Mouse (Mus musculus): Measurements from ENCODE around the gene Cisd2.

The Cisd2 gene

DNA sequence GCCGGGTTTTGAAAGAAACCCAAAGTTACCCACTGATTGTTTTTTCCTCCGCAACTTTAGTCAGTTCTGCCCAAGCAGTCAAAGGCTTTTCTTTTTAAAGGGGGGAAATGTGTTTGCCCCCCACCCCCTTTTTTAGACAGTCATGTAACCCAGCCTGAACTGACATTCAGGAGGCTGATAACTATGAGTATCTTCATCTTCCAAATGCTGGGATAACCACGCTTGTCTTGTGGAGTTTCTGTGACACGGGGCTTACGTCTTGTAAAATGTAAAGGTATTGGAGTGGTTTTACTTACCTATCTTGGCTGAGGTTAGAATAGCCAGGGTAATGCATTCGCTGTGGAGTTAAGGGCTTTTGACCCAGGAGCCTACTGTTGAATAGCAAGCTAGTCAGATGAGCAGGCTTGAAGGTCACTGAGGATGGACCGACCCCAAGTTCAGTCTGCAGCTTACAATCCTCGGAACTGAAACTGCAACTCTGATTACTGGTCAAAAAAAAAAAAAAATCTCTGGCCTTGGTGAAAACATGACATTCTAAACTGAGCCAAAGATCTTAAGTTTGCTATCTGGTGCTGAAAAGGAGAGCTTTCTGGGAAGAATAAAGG lies at the start of gene Cisd2:
TSS of gene Cisd2 (minus strand) at position 318 of the 605 bp plus-strand sequence.
- no peak for DNase-seq (ENCODE audit: low spot score)

DNA sequence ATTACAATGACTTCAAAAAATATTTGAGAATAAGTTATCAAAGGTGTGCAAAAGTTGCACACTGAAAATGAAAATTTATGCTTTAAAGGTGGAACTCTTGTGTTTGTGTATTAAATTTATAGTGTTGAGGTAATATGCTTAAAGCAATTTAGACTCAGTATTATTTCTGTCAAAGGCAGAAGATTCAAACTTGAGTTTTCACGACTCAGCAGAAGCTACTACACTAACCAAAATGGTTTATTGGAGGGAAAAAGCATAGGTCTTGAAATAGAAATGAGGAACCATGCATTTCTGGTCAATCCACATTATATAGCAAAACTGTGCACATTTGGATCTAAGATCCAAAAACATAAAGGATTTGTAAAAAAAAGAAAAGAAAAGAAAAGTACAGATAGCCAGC lies 47.1 kb upstream of the Cisd2 start:
- DNase-seq (ENCODE audit: low spot score) = no peak

DNA sequence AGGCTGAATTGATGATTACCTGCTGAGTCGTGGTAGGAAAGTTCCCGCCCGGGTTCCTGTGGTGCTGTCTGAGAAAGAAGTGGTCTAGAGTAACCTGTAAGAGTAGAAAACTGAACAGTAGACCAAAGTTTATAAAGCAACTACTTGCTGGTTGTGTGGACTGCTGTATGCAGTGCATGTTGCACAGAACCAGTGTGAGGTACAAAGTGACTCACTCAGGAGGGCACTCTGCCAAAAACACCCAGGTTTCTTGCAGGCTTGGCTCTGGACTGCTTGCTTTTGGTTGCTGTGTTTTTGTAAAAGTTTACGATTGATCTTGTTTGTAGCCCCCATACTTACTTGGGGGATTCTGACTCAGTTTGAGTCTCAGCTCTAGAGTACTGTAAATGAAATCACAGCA lies 46.2 kb upstream of the Cisd2 start:
- DNase-seq (ENCODE audit: low spot score) = peak; percentile 51

DNA sequence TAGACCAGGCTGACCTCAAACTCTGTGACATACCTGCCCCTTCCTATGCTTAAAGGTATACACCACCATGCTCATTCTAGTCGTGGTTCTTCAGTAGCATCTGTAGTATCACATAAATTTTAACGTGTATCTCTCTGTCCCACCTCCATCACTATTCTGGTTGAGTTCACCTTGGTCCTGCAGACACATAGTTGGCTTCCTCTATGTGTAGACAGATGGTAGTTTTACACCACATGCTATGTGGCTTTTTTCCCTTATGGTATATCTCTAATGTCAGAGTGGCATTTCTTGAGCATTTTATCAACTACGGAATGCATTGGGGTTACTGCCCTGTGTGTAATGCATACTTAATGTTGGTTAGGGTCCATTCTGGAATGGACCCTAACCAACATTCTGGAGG lies 45.4 kb upstream of the Cisd2 start:
- DNase-seq (ENCODE audit: low spot score) = no peak

DNA sequence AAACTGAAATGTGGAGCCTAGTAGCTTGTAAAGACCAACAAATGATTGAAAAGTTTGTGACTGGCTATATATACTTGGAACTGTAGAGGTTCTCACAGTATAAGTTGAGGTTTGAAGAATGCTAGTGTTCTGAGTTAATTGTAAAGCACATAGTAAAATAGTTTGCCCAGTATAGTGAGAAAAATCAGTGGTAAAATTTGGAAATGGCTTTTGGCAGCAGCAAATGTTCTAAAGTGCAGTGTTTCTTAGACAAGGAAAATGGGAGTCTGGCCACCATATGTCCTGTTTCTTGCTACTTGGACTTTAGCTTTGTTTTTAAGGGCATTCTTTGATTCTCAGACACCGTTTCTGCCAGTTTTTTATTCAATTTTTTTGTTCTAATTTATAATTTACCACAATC lies 44.7 kb upstream of the Cisd2 start:
- no peak for DNase-seq (ENCODE audit: low spot score)

DNA sequence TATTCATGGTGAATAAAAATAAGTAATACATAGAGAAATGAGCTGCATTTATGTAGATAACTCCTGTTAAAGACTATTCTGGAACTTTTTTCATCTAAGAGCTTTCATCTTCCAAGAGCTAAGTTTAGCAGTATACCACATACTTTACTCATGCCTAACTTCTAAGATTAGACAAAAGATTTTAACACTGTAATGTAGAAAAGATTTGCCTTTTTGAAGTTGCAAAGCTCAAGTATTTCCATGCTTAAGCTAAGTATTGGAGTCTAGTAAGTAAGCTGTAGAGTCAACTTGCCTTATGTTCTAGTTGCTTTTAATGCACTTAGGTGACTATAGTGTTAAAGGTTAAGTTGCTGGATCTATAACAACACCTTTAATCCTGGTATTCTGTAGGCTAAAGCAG lies 35.3 kb upstream of the Cisd2 start:
- DNase-seq (ENCODE audit: low spot score) = no peak

DNA sequence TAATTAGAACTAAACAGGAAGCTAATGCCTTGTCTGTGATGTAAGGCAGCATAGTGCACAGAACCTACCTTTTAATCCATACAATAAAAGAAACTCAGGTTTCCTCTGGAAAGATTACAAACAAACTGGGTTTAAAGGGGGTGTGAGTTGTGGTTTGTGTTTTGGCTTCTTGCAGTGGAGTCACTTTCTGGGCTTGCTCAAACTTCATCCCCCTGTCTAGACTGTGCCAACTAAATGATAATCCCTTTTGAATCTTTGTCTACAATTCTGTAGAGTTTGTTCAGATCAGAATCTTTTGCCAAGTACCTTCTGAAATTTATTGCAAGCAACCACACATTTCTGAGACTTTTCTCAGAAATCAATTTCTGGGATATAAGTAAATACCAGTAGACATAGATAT lies 21.2 kb upstream of the Cisd2 start:
- no peak for DNase-seq (ENCODE audit: low spot score)

DNA sequence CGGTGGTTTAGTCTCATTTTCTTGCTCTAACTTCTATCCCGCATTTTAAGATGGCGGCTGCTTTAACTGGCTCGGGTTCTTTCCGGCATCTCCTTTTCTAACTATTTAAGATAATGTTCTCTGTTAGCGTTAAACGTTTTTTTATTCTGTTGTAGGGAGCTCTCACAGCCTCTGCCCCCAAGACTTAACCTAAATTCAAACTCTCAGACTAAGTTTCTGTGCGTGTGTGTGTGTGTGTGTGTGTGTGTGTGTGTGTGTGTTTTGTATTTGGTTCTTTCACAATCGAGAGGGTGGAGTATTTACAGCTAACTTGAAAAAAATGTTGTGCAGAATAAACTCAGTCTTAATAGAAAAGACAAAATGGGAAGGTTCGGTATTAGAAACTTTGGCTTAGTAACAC lies 16.9 kb upstream of the Cisd2 start:
- DNase-seq (ENCODE audit: low spot score) = no peak

DNA sequence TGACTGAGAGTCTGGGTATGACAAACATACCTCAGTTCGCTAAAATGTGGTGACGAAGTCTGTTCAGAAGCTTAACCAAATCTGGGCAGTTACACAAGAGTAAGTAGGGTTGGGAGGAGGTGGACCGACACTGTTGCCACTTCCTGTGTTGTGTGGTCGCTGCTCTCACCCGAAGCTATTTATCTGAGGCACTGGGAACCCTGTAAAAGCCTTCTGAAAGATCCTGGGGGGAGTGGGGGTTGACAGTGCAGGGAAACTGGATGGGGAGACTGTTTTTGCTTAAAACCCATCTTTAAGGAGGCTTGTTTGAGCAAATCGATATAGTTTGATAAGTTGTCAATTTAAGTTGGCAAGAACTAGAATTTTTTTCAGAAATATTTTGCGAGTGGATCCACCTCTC lies 16.5 kb upstream of the Cisd2 start:
- DNase-seq (ENCODE audit: low spot score) = no peak

DNA sequence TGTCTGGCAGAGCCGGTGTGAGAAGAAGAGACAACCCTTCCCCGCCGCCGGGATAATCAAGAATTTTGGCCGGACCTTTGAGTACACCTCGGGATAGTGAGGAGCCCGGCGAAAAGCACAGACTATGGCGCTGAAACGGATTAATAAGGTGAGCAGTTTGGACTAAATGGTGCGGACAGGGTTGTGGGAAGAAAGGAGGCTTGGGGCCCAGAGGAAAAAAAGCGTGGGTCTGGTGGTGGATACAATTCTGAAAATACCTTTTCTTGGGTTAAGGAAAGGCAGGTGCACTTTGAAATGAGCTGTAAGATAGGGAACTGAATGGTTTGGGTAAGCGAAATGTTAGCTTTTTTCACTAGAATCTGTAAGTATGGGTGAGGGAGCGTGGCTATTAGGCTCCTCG lies 15.9 kb upstream of the Cisd2 start:
- DNase-seq (ENCODE audit: low spot score) = no peak

DNA sequence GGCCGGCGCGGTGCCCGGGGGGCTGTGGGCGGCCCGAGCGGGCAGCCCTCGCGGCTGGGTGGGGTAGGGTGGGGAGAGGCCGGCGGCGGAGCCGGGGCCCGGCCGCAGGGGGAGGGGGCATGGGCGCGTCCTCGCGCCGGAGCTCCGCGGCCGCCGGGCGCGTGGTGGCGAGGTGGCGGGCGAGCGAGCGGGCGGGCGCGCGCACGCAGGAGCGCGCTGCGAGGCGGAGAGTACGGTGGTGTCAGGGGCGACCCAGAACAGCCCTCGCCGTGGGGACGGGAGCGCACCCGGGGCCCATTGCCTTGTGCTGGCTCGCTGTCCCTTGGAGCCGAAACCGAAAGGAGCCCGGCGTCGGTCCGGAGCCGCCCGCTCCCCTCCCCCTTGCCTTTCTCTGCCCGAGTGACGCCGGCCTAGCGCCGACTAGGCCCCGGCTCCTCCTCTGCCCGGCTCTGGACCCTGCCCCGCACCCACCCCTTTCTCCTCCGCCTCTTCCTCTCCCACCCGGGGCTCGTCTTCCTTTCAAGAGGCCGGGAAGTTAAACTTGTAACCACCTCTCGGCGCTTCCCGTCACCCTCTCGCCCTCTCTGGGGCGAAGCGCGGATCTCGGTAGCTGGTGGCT lies 15.3 kb upstream of the Cisd2 start:
- peak; percentile 63 for DNase-seq (ENCODE audit: low spot score)

DNA sequence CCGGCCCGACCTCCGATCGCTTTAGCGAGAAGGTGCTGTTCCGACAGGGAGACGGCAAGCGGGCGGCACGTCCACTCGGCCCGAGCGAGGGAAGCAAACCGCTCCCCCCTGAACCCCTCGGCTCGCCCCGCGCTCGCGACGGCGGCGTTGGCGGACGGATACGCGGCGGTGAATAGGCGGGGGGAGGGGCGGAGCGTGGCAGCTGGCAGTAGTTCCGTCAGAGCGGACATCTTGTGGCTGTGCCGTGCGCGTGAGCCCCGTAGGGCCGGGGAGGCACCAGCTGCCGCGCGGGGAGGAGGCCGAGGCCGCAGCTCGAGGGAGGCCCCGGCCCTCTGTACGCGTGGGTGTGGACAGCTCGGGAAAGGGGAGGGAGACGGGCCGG lies 14.8 kb upstream of the Cisd2 start:
- DNase-seq (ENCODE audit: low spot score) = peak; percentile 97

DNA sequence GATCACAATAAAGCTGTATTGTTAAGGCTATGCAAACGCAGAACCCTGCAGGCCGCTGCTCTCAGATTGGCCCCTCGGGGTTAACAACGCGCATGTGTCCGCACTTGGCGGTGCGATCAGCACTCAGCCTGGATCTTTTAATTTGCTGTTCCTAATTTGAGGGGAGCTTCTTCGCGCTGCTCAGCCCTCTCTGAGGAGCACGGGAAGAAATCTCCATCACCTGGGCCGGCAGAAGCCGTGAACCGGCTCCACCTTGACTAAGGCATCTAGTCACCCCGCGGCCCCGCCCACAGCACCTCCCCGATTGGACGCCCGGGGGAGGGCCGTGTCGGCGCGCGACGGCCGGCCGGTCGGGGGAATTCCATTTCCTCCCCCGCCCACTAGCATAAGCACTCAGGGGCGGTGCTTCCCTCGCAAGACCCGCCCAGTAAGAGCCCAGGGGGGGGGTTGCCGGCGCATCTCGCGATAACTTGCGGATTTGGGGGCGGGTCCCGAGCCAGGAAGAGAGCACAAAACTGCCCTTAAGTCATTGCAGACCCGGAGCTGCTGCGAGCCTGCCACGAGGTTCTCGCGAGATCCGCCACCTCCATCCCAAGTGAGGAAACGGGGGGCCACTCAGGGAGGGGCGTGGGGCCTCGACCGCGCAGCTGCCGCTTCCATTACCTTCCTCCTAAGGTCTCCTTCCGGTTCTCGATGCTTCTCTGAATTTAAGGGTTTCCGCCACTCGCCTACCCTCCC lies 14.2 kb upstream of the Cisd2 start, which contains the start of gene Ube2d3:
TSS of gene Ube2d3 (plus strand) at position 392 of the 738 bp plus-strand sequence.
- peak; percentile 97 for DNase-seq (ENCODE audit: low spot score)

DNA sequence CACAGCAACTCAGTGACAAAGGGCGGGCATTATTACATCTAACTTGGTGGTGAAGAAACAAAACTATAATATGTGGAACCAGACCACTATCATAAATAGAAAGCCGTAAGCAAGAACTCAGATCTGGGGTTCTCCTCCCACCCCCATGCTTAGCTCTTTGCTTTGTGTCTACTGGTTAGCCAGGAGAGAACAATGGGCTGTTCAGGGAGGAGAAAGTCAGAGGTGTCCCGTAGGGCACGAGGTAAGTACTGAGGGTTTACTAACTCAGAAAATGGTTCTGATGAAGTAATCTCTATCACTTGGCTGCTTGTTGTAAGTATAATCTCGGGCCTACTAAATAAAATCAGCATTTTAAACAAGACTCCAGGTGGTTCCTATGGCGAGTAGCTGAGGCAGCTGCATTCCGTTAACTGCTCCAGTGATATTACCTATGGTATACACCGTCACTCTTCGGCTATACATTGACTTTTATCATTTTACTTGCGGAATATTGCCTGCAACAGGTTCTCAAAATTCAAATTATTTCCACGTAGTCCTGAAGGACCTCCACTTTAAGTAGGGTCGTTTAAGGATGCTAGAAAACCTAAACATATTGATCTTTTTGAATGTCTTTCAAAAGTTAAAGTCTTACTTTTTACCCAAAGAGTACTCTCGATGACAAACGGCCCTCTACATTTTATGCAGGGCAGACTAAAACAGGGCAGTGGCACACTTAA lies 13.3 kb upstream of the Cisd2 start:
- DNase-seq (ENCODE audit: low spot score) = no peak

DNA sequence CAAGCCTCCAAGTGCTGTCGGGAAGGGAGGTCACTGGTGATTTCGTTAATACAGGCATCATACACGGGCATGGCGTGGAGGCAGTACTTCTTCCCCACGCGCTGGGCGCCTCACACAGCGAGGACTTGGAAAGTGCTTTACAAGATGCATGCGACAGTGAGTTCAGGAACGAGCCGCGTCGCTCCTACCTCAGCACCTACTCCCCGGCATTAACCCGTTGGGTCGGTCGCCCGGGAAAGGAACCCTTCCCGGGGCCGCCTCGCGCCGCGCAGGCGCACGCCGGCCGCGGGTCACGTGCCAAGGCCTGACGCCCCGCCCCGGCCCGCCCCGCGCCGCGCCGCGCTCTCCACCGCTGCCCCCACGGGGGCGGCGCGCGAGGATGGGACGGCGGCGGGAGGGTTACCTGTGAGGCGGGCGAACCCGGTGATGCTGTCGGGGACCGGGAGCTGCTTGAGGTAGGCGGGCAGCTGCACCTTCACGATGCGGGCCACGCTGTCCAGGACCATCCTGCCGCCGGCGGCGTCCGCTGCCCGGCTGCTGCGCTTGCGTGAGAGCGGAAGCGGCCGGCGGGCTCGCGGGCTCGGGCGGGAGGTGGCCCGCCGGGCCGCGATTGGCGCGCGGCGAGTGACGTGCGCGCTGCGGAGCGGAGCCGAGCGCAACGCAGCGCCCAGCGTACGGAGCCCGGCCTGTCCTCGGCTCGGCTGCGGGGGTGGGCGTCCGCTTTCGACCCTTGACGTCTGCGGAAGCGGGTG lies 693 bp downstream of the Cisd2 start:
- DNase-seq (ENCODE audit: low spot score) = peak; percentile 74

DNA sequence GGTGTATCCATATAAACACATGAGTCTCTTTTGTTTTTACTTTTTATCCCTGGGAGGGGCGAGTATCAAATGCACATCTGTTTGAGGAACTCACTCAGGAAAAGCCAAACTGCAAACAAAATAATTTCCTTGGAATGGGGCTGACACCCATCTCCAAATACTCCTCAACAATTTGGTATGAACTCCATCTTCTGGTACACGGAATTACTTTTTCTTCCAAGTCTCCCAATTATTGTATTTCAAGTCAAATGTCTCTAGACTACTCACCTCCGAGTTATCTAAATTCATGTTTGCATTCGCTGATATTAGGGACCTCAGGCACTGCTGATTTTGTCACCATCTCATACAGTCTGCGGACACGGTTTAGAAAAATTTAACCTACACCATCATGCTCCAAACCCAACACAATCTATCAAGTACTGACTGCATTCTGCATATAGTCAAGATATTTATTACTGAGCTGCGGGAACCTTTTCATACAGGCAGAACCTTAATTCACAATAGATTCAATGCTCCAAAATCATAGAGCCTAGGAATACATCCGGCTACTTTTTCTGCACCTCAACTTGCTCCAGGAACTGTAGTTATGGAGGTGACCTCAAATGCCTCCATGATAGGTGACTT lies 1.4 kb downstream of the Cisd2 start:
- no peak for DNase-seq (ENCODE audit: low spot score)

DNA sequence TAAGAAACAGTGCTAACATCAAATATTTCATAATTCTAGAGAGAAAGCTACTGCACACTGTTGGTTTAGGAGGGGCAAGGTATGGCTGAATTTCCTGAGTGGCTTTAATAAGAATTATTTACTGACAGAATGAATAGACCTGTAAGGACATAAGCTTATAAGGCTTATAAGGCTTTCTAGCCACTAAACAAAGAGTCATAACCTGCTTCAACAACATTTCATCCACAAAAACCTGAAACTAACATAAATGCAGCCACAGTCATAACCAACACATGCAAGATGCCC lies 2.5 kb downstream of the Cisd2 start:
- no peak for DNase-seq (ENCODE audit: low spot score)

DNA sequence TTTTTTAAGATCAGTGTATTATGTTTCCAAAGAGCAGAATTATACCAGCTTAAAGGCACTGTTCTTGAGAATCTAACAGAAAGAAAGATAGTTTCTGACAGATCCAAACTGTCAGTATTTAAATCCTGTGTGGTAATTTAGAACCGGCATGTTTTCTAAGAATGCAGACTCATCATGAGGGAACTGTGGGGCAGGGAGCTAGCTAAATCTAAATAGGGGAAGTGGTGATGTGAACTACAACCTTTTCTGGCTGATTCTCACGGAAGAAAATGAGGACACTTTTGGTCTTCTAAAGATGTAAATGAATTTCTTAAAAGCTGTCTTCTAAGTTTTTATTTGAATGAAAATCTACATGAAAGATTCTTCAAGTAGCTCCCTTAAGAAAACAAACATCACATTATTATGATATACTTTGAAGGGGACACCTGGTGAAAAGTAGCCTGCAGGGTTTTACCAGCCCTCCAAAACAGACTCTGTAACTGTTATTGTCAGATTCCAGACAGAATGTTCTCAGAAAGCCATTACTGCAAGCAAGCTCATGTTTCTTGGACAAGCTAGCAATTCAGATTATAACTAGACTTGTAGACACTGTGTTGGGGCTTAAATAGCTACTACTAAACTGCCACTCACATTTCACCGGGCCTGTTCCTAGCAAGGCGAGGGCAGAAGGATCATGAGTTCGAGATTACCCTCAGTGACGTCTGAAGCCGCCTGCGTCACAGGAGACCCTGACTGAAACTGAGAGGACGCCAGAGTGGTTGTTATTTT lies 3.0 kb downstream of the Cisd2 start:
- DNase-seq (ENCODE audit: low spot score) = no peak

DNA sequence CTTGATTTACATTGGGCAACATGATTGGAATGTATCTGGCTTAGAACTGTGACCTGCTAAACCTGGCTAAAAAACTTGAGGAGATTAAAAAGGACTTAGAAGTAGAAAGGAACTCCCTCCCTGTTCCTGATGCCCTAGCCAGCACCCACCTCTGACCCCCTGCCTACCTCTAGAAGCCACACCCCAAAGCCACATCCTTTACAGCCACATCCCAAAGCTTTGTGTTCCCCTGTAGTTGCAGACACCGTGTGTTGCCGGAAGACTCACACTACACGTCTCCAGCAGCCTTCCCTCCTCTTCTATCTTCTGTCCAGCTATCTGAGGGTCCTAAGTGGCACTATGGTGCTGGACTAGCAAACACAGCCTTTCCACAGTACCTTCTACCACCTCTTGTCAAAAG lies 5.9 kb downstream of the Cisd2 start:
- no peak for DNase-seq (ENCODE audit: low spot score)

DNA sequence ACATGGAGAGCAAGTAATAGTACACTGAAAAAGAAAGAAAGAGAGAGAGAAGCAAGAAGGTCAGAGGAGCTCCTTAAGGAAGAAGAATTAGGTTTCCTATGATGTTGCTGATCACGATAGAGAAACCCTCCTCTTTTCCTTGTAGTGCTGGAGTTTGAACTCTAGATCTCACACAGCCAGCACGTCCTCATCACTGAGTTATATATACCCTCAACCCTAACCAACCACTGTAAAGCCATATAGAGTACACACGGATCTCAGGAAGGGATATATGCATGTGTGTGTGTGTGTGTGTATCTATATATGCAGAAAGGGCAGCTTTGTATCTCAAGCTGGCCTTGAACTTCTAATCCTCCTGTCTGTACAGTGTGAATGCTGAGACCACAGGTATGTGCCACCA lies 6.5 kb downstream of the Cisd2 start:
- DNase-seq (ENCODE audit: low spot score) = no peak

DNA sequence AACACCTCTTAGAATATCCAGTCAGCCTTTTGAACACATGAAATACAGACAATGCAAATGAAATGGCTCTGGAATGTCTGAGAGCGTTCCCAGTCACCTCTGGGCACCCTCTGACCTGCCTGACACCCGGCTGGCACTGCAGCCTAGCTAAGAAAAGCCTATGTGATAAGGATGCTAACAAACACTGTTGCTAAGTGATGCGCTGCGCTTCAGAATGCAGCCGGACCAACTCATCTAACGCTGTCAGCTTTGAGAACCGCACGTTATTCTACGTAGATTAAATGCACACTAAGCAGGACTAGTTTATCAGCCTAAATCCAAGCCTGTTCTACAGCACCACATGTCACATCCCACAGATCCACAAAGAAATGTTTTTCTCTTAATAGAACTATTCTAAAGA lies 11.9 kb downstream of the Cisd2 start:
- no peak for DNase-seq (ENCODE audit: low spot score)

Data from ovary, postnatal 14 days (tissue).